Mouse (Mus musculus) kidney, adult 18-20 months (tissue): Measurements from ENCODE around the gene Gm13283.
"Not testable (repeated sequence)": the region's sequence is repeated elsewhere in the genome, so short reads cannot be mapped to it uniquely, and the experiment has no call there.

Experiments used
- DNase-seq: peaks from one replicate; pipeline ENCODE4 v3.0.0; 2021

Gm13283 gene

GRCm38 (mm10) chr4:88759610-88760268 is at the start of gene Gm13283:
TSS of gene Gm13283 (plus strand) at chr4:88760119.
- DNase-seq, result peak; percentile 35

DNA sequence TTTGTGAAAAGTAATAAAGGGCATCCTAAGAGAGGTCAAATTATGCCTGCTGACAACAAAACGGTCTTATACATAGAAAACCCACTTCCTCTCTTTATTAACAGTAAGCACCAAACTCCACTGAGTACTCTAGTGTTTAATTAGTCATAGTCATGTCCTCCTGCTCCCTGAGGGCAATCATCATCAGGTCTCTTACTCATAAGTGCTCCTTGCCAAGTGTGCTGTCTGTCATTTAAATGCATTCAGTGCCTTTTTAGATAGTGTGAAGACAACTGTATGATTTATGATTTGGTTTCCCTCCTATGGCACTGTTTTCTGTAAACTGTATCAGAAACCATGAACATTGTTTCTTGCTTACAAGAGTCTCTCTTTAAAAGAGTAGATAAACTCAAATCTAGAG is 45.6 kb upstream of the Gm13283 start:
- DNase-seq, result no peak

GRCm38 (mm10) chr4:88715059-88715458 is 44.9 kb upstream of the Gm13283 start:
- DNase-seq, result no peak

- DNase-seq, result no peak
Observed at GRCm38 (mm10) chr4:88718715-88719114, 41.2 kb upstream of the Gm13283 start.

GRCm38 (mm10) chr4:88721791-88722721 is 37.9 kb upstream of the Gm13283 start, which contains the start of the genes Gm26566 and Klhl9:
TSS of gene Gm26566 (plus strand) at chr4:88721805.
TSS of gene Klhl9 (minus strand) at chr4:88722465.
- DNase-seq, result peak; percentile 94

- peak; percentile 31 for DNase-seq
Observed at GRCm38 (mm10) chr4:88723497-88724090, 36.3 kb upstream of the Gm13283 start.

GRCm38 (mm10) chr4:88726727-88727126 is 33.2 kb upstream of the Gm13283 start:
- DNase-seq, result no peak

GRCm38 (mm10) chr4:88727324-88727723 is 32.6 kb upstream of the Gm13283 start:
- peak; percentile 41 for DNase-seq

DNA sequence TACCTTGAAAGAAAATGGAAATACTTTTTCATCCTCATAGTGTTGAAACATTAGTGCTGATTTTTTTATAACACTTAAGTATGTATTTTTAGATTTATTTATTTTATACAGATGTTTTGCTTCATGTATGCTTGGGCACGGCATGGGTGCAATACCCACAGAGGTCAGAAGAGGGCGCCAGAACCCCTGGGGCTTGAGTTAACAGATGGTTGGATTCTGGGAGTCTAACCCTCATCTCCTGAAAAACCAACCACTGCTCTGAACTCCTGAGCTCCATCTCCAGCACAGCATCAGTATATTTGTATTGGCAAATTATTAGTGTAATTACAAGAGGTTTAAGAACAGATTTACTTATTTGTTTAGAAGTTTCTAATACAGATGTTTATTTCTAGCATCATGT is 21.4 kb upstream of the Gm13283 start:
- peak; percentile 82 for DNase-seq

DNA sequence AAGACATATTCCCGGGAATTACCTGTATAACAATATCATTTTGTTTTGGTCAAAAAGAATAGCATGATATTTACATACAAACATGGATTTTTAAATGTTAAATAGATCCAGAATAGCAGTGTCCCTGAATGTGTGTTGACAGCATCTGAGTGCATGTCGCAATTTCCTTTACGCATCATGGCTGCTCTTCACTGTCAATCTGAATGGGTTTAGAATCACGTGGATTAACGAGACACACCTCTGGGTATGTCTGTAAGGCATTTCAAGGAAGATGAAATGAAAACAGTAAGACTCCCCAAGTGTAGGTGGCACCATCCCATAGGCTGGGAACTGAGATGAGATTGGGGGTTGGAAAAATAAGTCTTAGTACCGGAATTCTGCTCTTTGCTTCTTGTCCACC is 20.9 kb upstream of the Gm13283 start:
- DNase-seq, result no peak

GRCm38 (mm10) chr4:88741426-88741825 is 18.5 kb upstream of the Gm13283 start:
- DNase-seq, result no peak

DNA sequence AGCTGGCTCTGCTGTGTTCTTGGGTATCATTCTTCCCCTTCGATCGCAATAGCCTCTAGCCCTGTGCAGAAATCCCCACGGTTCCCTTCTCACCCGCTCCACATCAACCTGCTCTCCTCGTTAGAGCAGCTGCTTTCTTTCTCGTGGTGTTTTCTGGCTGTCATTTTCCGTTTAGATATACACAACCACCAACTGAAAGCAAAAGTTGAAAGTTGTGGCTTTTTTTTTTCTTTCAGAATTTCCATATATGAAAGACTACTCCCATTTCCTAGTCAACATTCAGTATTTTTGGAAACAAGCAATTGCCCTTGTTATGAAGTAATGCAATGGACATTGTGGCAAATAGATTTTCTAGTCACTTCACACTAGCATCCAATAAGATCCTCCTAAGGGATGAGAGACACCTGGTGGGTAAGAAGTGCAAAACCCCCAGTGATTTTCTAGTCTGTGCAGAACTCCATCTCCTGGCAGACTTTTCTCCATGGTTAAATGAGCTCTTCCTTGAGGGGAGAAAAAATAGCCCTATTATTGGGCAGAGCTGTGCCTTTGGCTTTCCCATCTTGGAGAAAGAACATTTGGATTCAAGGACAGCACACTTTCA is 17.0 kb upstream of the Gm13283 start:
- DNase-seq, result no peak

GRCm38 (mm10) chr4:88744207-88744606 is 15.7 kb upstream of the Gm13283 start:
- no peak for DNase-seq

- DNase-seq, result no peak
Observed at GRCm38 (mm10) chr4:88749926-88750325, 10.0 kb upstream of the Gm13283 start.

GRCm38 (mm10) chr4:88754818-88755340 is 5.0 kb upstream of the Gm13283 start, which contains the start of gene Gm13271:
TSS of gene Gm13271 (plus strand) at chr4:88754868.
- peak; percentile 65 for DNase-seq

GRCm38 (mm10) chr4:88756581-88757513 is 3.1 kb upstream of the Gm13283 start:
- peak; percentile 54 for DNase-seq

- peak; percentile 93 for DNase-seq
Observed at GRCm38 (mm10) chr4:88757628-88758031, 2.3 kb upstream of the Gm13283 start.

GRCm38 (mm10) chr4:88758751-88759150 is 1.2 kb upstream of the Gm13283 start:
- DNase-seq, result not testable (repeated sequence)

DNA sequence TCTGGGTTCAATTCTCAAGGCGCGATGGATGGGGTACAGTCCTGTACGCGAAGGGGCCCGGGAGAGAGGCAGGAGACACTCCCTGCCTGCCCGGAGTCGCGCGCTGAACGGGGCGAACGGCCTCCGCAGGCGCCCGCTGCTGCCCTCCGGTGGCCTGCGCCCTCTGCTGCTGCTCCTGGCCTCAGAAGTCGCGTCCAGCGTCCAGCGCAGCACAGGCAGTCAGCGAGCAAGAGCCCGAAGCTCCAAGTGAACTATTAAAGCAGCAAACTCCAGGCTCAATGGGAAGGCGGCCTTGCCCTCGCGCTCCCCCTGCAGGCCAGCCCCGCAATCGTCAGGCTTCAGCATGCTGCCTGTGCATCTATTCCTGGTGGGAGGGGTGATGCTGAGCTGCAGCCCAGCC is 512 bp downstream of the Gm13283 start:
- DNase-seq, result peak; percentile 81

- peak; percentile 48 for DNase-seq
Observed at GRCm38 (mm10) chr4:88761776-88762175, 1.9 kb downstream of the Gm13283 start.

DNA sequence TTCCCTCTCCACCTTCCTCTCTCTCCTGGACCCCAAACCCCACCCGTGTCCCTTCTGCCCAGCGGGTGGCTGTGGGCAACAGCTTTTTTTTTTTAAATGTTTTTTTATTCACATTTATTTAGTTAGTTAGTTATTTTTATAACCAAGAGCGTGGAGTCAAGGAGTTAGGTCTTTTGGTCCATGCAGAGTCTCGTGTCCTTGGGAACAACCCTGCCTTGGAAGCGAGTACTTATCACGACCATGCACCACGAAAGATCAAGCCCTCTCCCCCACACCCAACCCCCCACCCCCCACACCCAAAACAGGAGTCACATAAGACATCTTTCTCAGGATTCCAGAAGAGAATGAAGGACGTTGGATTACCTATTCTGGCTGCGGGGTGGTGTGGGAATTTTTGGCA is 2.4 kb downstream of the Gm13283 start:
- peak; percentile 13 for DNase-seq
